Mouse (Mus musculus) naive thymus-derived CD4-positive, alpha-beta T cell, adult 2 months (primary cell): ENCODE data around the gene Arpc1a.
A peak's percentile ranks its signal among the peaks of the same experiment; 100 is the strongest.
"Not testable (repeated sequence)": the region's sequence is repeated elsewhere in the genome, so short reads cannot be mapped to it uniquely, and the experiment has no call there.

Experiments used
- DNase-seq: peaks from one replicate; pipeline ENCODE4 v3.0.0-alpha.2; 2011; ENCODE audit warnings: low read depth

Arpc1a gene

DNA sequence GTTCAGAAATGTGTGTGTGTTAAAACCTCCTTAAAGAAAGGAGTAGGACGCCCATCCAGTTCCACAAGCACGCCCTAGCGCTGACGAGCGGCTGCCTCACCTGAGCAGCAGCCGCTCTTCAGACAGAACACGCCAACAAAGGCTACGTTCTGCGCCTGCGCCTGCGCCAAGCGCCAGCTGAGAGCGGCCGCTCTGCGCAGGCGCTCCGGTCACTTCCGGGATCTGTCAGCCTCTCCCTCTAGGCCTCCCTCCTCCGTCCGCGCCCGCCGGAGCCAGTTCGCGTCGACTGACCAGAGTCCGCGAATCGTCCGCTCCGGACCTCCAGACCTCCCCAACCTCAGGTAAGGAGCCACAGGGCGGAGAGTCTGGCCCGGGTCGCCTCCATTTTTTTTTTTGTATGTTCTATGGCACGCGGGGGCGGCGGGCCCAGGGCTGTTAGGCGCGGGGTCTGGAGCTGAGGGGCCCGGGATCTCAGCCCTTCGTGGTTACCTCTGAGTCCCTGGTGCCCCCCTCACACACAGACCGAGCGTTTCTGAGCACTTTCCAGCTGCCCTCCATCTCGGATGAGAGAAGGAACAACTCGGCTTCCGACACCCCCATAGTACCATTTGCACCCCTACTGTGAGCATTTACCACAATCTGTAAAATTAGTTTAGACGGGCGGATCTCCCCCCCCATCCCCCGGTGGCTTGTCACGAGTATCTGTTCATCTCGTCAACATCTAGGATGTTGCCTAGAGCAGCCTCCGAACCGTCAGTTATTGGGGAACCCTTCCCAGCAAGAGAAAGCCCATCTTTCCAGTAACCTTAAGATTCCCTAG is at the start of gene Arpc1a, which contains the start of gene Kpna7:
Arpc1a (plus strand) TSS at position 199 of the 820 bp plus-strand sequence.
Kpna7 (minus strand) TSS at position 399 of the 820 bp plus-strand sequence.
- DNase-seq = peak; percentile 98

DNA sequence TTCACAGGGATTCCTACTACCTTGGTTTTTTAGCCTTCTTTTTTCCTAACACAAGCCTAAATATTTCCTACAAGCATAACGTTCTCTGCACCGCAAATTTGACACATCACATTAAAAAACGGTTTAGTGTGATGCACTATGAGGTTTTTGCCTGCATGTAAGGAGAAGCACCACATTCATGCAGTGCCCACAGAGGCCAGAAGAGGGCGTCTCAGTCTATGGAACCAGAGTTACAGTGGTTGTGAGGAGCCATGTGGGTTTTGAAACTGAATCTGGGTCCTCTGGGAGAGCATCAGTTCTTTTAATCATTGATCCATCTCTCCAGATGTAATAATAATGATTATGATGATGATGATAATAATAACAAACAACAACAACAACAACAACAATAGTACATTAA is 42.0 kb upstream of the Arpc1a start:
- peak; percentile 25 for DNase-seq

DNA sequence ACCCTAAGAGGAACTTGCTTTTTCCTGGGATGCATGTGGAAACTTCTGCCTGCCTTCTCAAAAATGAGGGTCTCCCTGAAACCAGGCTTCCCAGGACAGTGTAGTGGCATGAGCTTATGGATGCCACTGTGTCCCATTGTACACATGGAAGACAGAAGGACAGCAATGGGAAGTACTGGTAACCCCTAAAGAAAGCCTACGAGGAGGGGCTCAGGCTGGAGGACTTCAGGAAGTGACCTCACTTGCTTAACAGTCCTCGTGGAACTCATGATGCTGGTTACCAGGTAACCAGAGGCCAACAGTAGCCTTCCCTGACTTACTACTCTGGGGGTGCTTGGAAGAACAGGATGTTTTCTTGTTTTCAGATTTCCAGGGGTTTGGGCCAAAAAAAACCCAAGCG is 40.9 kb upstream of the Arpc1a start, which contains the start of gene 1700018F24Rik:
1700018F24Rik (plus strand) TSS at position 301 of the 400 bp plus-strand sequence.
- DNase-seq = not testable (repeated sequence)

GRCm38 (mm10) chr5:145054187-145054586 is 29.4 kb upstream of the Arpc1a start:
- not testable (repeated sequence) for DNase-seq

DNA sequence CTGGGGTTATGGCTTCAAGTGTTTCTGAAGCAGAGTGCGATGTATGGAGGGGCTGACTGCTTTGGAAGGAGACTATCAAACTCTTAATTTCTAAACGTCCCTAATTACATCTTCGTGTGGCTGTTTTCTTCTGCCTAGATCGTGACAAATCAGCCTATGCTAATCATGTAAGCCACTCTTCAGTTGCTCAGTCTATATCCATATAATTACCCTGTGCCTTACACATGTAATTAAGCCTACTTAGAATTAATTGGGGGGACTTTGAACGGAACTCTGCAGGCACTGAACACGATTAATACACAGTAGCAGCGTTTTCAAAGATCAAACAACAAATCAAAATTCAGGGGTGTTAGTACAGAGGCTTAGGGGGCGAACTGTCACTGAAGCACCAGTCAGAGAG is 25.7 kb upstream of the Arpc1a start:
- DNase-seq = no peak

DNA sequence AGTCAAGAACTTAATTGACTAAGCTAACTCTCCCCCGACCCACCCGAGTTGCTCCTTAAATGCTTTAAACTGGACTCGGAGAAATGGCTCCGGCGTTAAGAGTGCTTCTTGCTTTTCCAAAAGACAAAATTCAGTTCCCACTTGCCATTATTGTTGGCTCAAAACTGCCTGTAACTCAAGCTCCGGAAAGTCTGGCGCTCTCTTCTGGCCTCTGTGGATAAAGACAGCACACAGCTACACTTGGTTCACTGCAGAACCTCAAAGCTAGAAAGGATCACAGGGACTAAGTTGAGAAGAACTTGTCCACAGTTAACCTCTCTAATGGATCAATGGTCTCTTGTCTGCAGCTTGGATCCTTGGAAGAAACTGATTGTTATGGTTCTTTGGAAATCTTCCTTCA is 24.9 kb upstream of the Arpc1a start:
- DNase-seq = no peak

- no peak for DNase-seq
Observed at GRCm38 (mm10) chr5:145059524-145059923, 24.1 kb upstream of the Arpc1a start.

DNA sequence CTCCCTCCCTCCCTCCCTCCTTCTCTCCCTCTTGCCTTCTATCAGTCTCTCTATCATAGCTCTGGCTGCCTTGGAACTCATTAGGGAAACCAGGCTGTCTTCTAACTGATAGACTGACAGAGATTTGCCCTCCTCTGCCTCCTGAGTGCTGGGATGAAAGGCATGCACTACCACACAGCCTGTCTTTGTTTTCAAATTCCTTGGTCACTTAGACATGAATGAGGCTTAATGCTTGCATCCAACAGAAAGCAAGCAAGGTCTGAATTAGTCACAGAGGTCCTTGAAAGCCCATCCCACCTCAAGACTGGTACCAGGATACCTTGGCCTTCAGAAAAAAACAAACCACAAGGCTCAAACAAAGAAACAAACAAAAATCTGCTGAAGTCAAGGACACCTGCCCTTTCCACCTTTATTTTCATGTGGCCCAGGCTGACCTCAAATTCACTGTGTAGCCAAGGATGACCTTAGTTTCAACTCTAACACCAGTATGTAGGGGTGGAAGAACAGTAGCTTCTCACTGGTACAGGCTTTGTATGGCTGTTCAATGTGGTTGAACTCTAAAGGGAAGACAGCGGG is 18.8 kb upstream of the Arpc1a start:
- no peak for DNase-seq

- no peak for DNase-seq
Observed at GRCm38 (mm10) chr5:145068863-145069262, 14.8 kb upstream of the Arpc1a start.

DNA sequence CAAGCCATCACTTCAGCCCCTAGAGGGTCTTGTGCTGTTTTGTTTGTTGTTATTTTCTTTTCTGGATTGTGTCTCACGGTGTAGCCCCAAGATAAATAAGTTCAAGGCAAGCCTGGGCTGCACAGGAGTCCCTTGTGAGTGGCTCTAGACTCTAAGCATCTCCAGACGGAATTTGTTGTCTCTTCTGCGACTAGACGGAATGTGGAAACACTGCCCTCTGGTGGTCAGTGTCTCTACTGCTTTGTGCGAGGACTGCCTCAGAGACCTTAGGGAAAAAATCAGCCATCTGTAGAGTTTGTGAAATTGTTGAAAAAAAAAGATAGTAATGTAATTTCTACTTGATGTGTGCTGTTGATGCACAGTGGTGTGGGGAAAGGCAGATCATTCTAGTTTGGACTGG is 13.9 kb upstream of the Arpc1a start:
- peak; percentile 82 for DNase-seq

DNA sequence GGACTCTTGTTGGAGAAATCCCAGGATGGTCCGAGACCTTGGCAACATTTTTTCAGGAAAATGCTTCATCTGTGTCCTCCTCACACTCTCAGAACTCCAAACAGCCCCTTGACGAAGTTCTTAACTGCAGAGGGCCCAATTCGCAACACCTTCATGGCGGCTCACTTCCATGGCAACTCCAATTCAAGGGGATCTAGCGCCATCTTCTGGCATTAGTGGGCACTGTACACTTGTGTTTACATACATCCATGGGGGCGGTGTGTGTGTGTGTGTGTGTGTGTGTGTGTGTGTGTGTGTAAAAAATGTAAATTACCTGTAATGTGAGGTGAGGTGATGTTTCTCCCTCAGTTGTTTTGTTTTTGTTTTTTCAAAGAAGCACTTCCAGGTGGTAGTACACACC is 12.3 kb upstream of the Arpc1a start:
- no peak for DNase-seq

- DNase-seq = no peak
Observed at GRCm38 (mm10) chr5:145075081-145075480, 8.5 kb upstream of the Arpc1a start.

DNA sequence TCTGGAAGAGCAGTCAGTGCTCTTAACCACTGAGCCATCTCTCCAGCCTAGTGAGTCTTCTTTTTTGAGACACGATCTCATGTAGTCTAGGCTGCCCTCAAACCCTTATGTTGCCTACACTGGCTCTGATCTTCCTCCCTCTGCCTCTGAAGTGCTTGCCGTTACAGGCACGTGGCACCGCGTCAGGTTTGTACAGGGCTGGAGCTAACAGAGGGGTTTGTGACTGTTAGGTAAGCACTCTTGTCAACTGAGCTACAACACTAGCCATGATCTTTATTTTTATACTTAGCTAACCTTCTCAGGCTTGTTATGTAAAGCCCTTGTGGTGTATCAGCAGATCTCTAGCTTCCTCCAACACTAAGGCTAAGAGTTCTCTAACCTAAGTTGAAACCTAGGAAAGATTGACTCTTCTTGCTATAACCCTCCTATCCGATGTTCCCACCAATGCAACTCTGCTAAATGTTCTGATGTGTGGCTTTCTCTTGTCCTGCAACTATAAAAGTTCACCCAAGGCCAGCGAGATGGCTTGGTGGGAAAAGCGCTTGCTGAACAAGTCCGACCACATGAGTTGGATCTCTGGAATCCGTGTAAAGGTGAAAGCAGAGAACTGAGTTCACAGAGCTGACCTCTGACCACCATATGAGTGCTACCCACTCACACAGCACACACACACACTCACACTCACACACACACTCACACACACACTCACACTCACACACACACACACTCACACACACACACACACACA is 1.6 kb upstream of the Arpc1a start:
- no peak for DNase-seq

DNA sequence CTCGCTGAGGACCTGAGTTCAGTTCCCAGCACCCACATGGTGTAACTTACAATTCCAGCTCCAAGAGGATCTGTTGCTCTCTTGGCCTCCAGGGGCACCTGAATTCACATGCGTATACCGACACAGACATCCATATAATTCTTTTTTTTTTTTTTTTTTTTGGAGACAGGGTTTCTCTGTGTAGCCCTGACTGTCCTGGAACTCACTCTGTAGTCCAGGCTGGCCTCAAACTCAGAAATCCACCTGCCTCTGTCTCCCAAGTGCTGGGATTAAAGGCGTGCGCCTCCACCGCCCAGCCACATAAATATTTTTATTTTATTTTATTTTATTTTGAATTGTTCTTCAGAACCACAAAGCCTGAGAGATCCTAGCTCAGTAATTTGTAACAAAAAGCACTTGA is 429 bp upstream of the Arpc1a start:
- DNase-seq = not testable (repeated sequence)

GRCm38 (mm10) chr5:145084822-145085221 is 1.2 kb downstream of the Arpc1a start:
- DNase-seq = no peak

DNA sequence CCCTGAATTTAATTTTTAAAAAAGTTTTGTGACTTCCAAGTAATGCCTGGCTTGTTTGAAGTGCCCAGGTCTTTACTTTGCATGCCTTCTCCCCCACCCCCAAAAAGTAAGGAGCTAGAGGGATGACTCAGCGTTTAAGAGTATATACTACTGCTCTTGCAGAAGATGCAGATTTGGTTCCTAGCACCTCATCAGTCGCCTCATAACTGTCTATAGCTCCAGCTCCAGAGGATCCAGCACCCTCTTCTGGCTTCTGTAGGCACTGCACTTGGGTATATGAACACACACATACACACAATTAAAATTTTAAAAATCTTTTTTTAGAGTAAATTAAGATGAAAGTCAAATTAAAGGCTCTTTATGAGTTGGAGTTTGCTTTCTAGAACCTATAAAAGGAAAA is 4.6 kb downstream of the Arpc1a start:
- DNase-seq = peak; percentile 29

- DNase-seq = no peak
Observed at GRCm38 (mm10) chr5:145089878-145090277, 6.2 kb downstream of the Arpc1a start.

- DNase-seq = no peak
Observed at GRCm38 (mm10) chr5:145096195-145096594, 12.6 kb downstream of the Arpc1a start.

DNA sequence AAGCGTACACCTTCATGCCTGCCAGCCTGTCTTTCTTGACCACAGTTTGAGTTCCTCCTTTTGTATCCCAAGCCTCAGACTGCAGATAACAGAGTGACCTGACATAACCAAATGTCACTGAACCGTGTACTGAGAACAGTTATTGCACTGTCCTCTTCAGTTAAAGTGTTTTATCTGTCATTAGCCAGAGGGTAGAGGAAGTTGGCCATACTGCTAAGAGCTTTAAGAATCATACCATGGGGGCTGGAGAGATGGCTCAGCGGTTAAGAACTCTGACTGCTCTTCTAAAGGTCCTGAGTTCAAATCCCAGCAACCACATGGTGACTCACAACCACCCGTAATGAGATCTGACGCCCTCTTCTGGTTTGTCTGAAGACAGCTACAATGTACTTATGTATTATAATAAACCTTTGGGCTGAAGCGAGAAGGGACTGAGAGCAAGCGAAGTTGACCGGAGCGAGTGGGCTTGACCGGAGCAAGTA is 14.8 kb downstream of the Arpc1a start:
- no peak for DNase-seq

- DNase-seq = no peak
Observed at GRCm38 (mm10) chr5:145100960-145101359, 17.3 kb downstream of the Arpc1a start.

- DNase-seq = not testable (repeated sequence)
Observed at GRCm38 (mm10) chr5:145101451-145101850, 17.8 kb downstream of the Arpc1a start.

DNA sequence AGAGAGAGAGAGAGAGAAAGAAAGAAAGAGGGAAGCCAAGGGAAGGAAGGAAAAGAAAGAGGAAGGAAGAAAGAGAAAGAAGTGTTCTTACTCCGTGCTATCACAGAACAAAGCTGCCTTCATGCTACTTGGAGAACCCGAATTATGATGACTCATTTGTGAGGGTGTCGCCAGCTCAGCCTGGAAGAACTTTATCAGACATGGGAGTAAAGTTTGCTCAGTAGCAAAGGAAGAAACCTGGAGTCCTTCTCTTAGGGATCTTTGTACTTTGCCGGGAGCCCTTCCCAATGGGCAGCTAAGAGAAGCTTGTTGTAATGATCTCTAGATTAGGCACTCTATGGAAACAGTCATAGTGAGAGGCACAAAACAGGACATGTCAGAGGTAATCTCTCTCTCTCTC is 19.1 kb downstream of the Arpc1a start:
- no peak for DNase-seq

GRCm38 (mm10) chr5:145104328-145104727 is 20.7 kb downstream of the Arpc1a start:
- no peak for DNase-seq
